Mouse (Mus musculus) MEL (cell line): ENCODE results near the gene Ttll4. TPM values are rescaled to one million over a fixed set of nuclear protein-coding genes. Genes with fewer than 3 reads are reported as not detected.

Source experiments
- DNase-seq: peaks from one replicate; pipeline ENCODE4 v3.0.0; 2011; ENCODE audit warnings: low read depth, low spot score
- H3K27ac ChIP-seq: 2 replicates; pipeline ENCODE4 v1.5.1; 2012; ENCODE audit warnings: low read depth, mild to moderate bottlenecking, control low read depth, low read length, moderate library complexity; ENCODE audit not compliant: control insufficient read depth
- H3K27me3 ChIP-seq, 2 experiments: fragments of 150-350 bp in 1 of 2; sonication (generic) in 1 of 2; 2 replicates each; pipeline ENCODE4 v1.6.1; 2012; ENCODE audit warnings: low read length in 2 of 2, mild to moderate bottlenecking in 2 of 2, improper control_type of control experiment in 1 of 2, moderate library complexity in 1 of 2; ENCODE audit not compliant: insufficient read depth in 2 of 2, control insufficient read depth in 1 of 2
- H3K36me3 ChIP-seq, 2 experiments: 2 replicates each; pipeline ENCODE4 v1.6.1; 2012 to 2014; ENCODE audit warnings: low read length in 2 of 2, improper control_type of control experiment in 1 of 2, inconsistent platforms in 1 of 2, mild to moderate bottlenecking in 1 of 2; ENCODE audit not compliant: insufficient read depth in 2 of 2, control insufficient read depth in 1 of 2
- H3K4me1 ChIP-seq, 2 experiments: fragments of 150-350 bp in 1 of 2; sonication (generic) in 1 of 2; 2 replicates each; pipeline ENCODE4 v1.6.1; 2012; ENCODE audit warnings: low read length in 2 of 2, improper control_type of control experiment in 1 of 2, mild to moderate bottlenecking in 1 of 2; ENCODE audit not compliant: insufficient read depth in 2 of 2, control insufficient read depth in 1 of 2
- H3K4me3 ChIP-seq, 2 experiments: fragments of 150-350 bp in 1 of 2; sonication (generic) in 1 of 2; 2 replicates each; pipeline ENCODE4 v1.5.1; 2012; ENCODE audit warnings: low read depth in 2 of 2, low read length in 2 of 2, mild to moderate bottlenecking in 2 of 2, moderate library complexity in 2 of 2, control low read depth in 1 of 2, improper control_type of control experiment in 1 of 2; ENCODE audit not compliant: control insufficient read depth in 1 of 2, insufficient read depth in 1 of 2
- H3K79me2 ChIP-seq: 2 replicates; pipeline ENCODE4 v1.6.1; 2012; ENCODE audit warnings: mild to moderate bottlenecking, low read length, moderate library complexity; ENCODE audit not compliant: control insufficient read depth, poor library complexity, insufficient read depth
- H3K9ac ChIP-seq: 2 replicates; pipeline ENCODE4 v1.6.1; 2012; ENCODE audit warnings: low read depth, mild to moderate bottlenecking, control low read depth, low read length, moderate library complexity; ENCODE audit not compliant: control insufficient read depth, poor library complexity, severe bottlenecking
- H3K9me3 ChIP-seq: fragments of 150-350 bp; sonication (generic); replicated peaks from 2 replicates; pipeline ENCODE4 v1.6.1; 2012; ENCODE audit warnings: mild to moderate bottlenecking, low read length, improper control_type of control experiment, moderate library complexity; ENCODE audit not compliant: insufficient read depth
- CTCF ChIP-seq, 3 experiments: IDR thresholded peaks in 2 of 3; conservative IDR thresholded peaks in 1 of 3; 2 replicates each; pipeline ENCODE4 v1.5.1; 2011 to 2012; ENCODE audit warnings: low read length in 3 of 3, low read depth in 2 of 3, mild to moderate bottlenecking in 2 of 3, improper control_type of control experiment in 1 of 3, inconsistent platforms in 1 of 3, mixed read lengths in 1 of 3, moderate library complexity in 1 of 3; ENCODE audit not compliant: control insufficient read depth in 1 of 3, insufficient read depth in 1 of 3, poor library complexity in 1 of 3, severe bottlenecking in 1 of 3
- GATA1 ChIP-seq: IDR thresholded peaks from 2 replicates; pipeline ENCODE4 v1.6.1; 2011; ENCODE audit warnings: low read depth, low read length, improper control_type of control experiment
- JUND ChIP-seq: IDR thresholded peaks from 2 replicates; pipeline ENCODE4 v1.6.1; 2011; ENCODE audit warnings: low read depth, mild to moderate bottlenecking, improper control_type of control experiment, low read length
- MAFK ChIP-seq: IDR thresholded peaks from 2 replicates; pipeline ENCODE4 v1.6.1; 2011; ENCODE audit warnings: low read depth, mild to moderate bottlenecking, low read length, improper control_type of control experiment, borderline replicate concordance
- MXI1 ChIP-seq: IDR thresholded peaks from 2 replicates; pipeline ENCODE4 v1.6.1; 2011; ENCODE audit warnings: mild to moderate bottlenecking, low read depth, low read length, improper control_type of control experiment
- POLR2A ChIP-seq, 2 experiments: IDR thresholded peaks; 2 replicates each; pipeline ENCODE4 v1.6.1; 2011 to 2012; ENCODE audit warnings: low read length in 2 of 2, mild to moderate bottlenecking in 2 of 2, control low read depth in 1 of 2, improper control_type of control experiment in 1 of 2, low read depth in 1 of 2, moderate library complexity in 1 of 2; ENCODE audit not compliant: control insufficient read depth in 1 of 2, insufficient read depth in 1 of 2, poor library complexity in 1 of 2
- RCOR1 ChIP-seq: IDR thresholded peaks from 2 replicates; pipeline ENCODE4 v1.6.1; 2012; ENCODE audit warnings: low read depth, mild to moderate bottlenecking, inconsistent platforms, low read length, improper control_type of control experiment
- TCF12 ChIP-seq: IDR thresholded peaks from 2 replicates; pipeline ENCODE4 v1.6.1; 2014; ENCODE audit warnings: low read depth, mild to moderate bottlenecking, inconsistent platforms, low read length, improper control_type of control experiment, moderate library complexity
- USF2 ChIP-seq, 2 experiments: IDR thresholded peaks; 2 replicates each; pipeline ENCODE4 v1.6.1; 2011 to 2012; ENCODE audit warnings: improper control_type of control experiment in 2 of 2, low read length in 2 of 2, borderline replicate concordance in 1 of 2, inconsistent platforms in 1 of 2, low read depth in 1 of 2, mild to moderate bottlenecking in 1 of 2; ENCODE audit not compliant: insufficient read depth in 1 of 2
- ZC3H11A ChIP-seq: IDR thresholded peaks from 2 replicates; pipeline ENCODE4 v1.6.1; 2012; ENCODE audit warnings: low read depth, mild to moderate bottlenecking, inconsistent platforms, low read length, improper control_type of control experiment
- ZKSCAN1 ChIP-seq: IDR thresholded peaks from 2 replicates; pipeline ENCODE4 v1.6.1; 2012; ENCODE audit warnings: low read depth, mild to moderate bottlenecking, inconsistent platforms, low read length, improper control_type of control experiment, moderate library complexity
- polyA plus RNA-seq, 2 experiments: library from polyadenylated mRNA; stranded (reverse) in 1 of 2; unstranded in 1 of 2; fragments of >175 nt in 1 of 2; fragments of >200 nt in 1 of 2; gene quantifications; 2 replicates each; pipeline versions ENCODE4 v1.2.1 to v1.2.4; 2012; ENCODE audit warnings: low replicate concordance in 2 of 2, low read depth in 1 of 2; ENCODE audit not compliant: insufficient read length in 2 of 2, insufficient read depth in 1 of 2, missing spikeins in 1 of 2
- total RNA-seq: library from RNA; depleted of rRNA; stranded (reverse); fragments of 300-350 nt; gene quantifications from 2 replicates; pipeline ENCODE4 v1.2.3, GENCODE M21; 2012

The Ttll4 gene
- total and polyA plus RNA-seq, 3 experiments = 27.8 to 85.9 TPM; not detected in 1

DNA sequence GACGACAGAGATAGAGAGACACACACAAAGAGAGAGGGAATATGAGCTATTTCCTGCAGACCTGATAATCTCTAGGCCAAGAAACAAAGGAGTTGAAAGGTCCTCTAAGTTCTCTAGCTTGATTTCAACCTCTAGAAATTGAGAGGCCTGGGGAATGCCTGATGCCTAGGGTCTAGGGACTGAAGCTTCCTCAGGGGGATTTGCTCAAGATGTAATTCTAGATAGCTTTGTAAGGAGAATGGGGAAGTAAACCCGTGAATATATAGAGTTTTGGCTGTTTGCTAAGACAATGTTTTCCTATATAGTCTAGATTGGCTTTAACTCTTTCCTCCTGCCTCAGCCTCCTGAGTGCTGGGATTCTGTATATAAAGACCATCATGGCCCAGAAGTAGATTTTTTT lies 53.4 kb downstream of the Ttll4 start:
- Histone ChIP-seq H3K36me3 (0 out of 4 replicates have a peak, but pooled peaks cover 0 to 3% of the 10 kb centered on the region in 2 experiments), H3K4me1 (peaks cover 0 to 16% of the 10 kb centered on the region in 2 experiments; a peak in 2 of 4 replicates), H3K27me3 (peaks cover 0 to under 1% of the 10 kb centered on the region in 2 experiments; a peak in 1 of 4 replicates), H3K4me3 (no peak overlapping the region), H3K27ac (no peak overlapping the region), H3K9me3 (no peaks in the 10 kb centered on the region), H3K9ac (no peak overlapping the region), H3K79me2 (no peaks in the 10 kb centered on the region)
- TF ChIP-seq TCF12 (0 out of 2 replicates have a peak, but pooled peaks have one; percentile 19), MAFK (no peak), GATA1 (peak; percentile 55; the same call in 1 of the 2 replicates), JUND (no peak)
- DNase-seq = peak; percentile 61

DNA sequence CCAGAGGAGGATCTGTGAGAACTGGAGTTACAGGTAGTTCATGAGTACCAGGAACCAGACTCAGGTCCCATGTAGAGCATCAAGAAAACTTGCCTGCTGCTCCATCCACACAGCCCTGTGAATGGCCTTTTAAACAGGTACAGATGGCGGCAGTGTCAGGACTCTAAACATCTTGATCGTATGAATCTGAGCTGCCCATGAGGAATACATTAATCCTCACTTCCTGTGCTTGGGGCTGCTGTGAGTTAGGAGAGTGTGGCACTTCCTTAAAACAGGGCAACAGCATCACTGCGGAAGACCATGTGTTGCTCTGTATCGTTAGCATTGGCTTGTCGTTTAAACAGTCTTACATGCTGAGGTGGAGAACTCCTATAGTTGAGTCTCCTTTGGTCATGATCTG lies 53.9 kb downstream of the Ttll4 start:
- Histone ChIP-seq H3K27ac (no peak overlapping the region), H3K9ac (no peak overlapping the region), H3K79me2 (no peaks in the 10 kb centered on the region), H3K27me3 (peaks cover 0 to 2% of the 10 kb centered on the region in 2 experiments; a peak in 2 of 4 replicates), H3K4me1 (peaks cover 0 to 16% of the 10 kb centered on the region in 2 experiments; a peak in 2 of 4 replicates), H3K4me3 (no peak overlapping the region), H3K9me3 (no peaks in the 10 kb centered on the region), H3K36me3 (0 out of 4 replicates have a peak, but pooled peaks cover 0 to 3% of the 10 kb centered on the region in 2 experiments)
- TF ChIP-seq CTCF (IDR thresholded peaks at IDR 0.05 in 2 of 3, conservative IDR thresholded peaks at IDR 0.05 in 1 of 3; ENCODE audit: control insufficient read depth in 1 of 3, insufficient read depth in 1 of 3, low read depth in 2 of 3, low read length in 3 of 3, poor library complexity in 1 of 3, severe bottlenecking in 1 of 3) (no peak), ZKSCAN1 (no peak)
- no peak for DNase-seq

DNA sequence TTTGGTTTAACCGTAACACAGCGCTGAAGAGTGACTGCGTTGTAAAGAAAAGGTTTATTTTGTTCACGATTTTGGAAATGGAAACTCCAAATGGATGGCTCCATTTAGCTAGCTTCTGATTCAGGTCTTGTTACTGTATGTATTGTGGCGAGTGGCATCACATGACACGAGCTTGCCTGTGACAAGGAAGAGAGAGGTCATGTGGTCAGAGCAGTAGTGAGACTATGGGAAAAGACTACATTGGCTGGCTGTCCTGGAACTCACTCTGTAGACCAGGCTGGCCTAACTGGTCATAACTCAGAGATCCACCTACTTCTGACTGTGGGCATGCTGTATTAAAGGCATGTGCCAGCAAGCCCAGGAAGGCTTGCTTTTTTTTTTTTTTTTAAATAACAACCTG lies 54.3 kb downstream of the Ttll4 start:
- H3K4me3 ChIP-seq = no peak overlapping the region
- peaks cover 0 to 2% of the 10 kb centered on the region in 2 experiments; a peak in 2 of 4 replicates for H3K27me3 ChIP-seq
- no peak overlapping the region for H3K9ac ChIP-seq
- TF ChIP-seq USF2 (IDR thresholded peaks at IDR 0.05; ENCODE audit: borderline replicate concordance in 1 of 2, insufficient read depth in 1 of 2, low read depth in 1 of 2, low read length in 2 of 2) = no peak
- TF ChIP-seq RCOR1 = no peak
- TF ChIP-seq TCF12 = no peak
- no peak for TF ChIP-seq JUND
- no peak for TF ChIP-seq POLR2A (IDR thresholded peaks at IDR 0.05; ENCODE audit: control insufficient read depth in 1 of 2, insufficient read depth in 1 of 2, low read depth in 1 of 2, low read length in 2 of 2, poor library complexity in 1 of 2)
- no peak for TF ChIP-seq MXI1
- no peak for TF ChIP-seq ZC3H11A
- H3K4me1 ChIP-seq = peaks cover 0 to 16% of the 10 kb centered on the region in 2 experiments; a peak in 2 of 4 replicates
- no peak overlapping the region for H3K27ac ChIP-seq
- no peaks in the 10 kb centered on the region for H3K9me3 ChIP-seq
- DNase-seq = no peak
- 0 out of 4 replicates have a peak, but pooled peaks cover 0 to 3% of the 10 kb centered on the region in 2 experiments for H3K36me3 ChIP-seq
- H3K79me2 ChIP-seq = no peaks in the 10 kb centered on the region
